ENCODE assay signal across 12 mouse cellular contexts in the genomic region with DNA sequence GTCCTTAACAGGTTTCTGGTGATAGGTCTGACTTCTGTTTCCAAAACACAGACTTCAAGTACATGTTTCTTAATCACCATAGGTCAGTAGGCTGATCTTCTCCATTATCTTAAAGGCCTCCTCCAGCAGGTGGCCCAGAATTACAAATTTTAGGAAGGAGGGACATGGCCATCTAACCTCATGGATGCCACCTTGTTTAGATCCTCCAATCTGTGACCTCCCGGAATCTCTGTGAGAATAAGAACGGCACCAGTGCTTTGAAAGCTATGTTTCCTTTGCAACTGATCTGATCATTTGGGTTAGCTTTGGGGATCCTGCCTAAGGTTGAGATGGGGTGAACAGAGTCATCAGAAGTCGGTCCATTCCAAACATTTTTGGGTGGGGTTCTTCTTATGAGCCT.
"Had no signal": no experiment of that assay in that cellular context is flagged by ENCODE, and none has a peak within 500 bp of the region (broad histone marks: within the 10 kb centered on the region; RNA-seq: fewer than 3 reads in every experiment).

No protein-coding gene starts in this region.

- H3K9me3 ChIP-seq: liver, embryonic 13.5 days; midbrain, embryonic 13.5 days had no signal

- H3K27ac ChIP-seq: liver, embryonic 13.5 days; macrophage; midbrain, embryonic 13.5 days had no signal

- H3K36me3 ChIP-seq: liver, embryonic 13.5 days; midbrain, embryonic 13.5 days had no signal

- H3K27me3 ChIP-seq: liver, embryonic 13.5 days; midbrain, embryonic 13.5 days had no signal

- ATAC-seq: lung, postnatal 0 days had no signal

- H3K4me2 ChIP-seq: liver, embryonic 13.5 days; lung, embryonic 14.5 days; midbrain, embryonic 13.5 days had no signal

- H3K4me1 ChIP-seq: liver, embryonic 13.5 days had no signal

- H3K9ac ChIP-seq: liver, embryonic 13.5 days; lung, embryonic 14.5 days; midbrain, embryonic 13.5 days had no signal

- DNase-seq: kidney, postnatal 14 days; kidney, postnatal 4 days; layer of hippocampus, adult 9-11 months; liver, embryonic 13.5 days; thymus, adult 18-20 months; thymus, postnatal 14 days; thymus, postnatal 4 days had no signal

- H3K4me3 ChIP-seq: left cerebral cortex, adult 2 months; liver, embryonic 13.5 days; midbrain, embryonic 13.5 days had no signal
